Mouse (Mus musculus): ENCODE data around the gene Zc2hc1b.
A peak's percentile ranks its signal among the peaks of the same experiment; 100 is the strongest.

Gene Zc2hc1b

GRCm38 (mm10) chr10:13177973-13178624 is at the start of gene Zc2hc1b:
Zc2hc1b (minus strand) TSS chr10:13178023.
- no peak for DNase-seq

- DNase-seq = no peak
These were observed 47.7 kb upstream of the Zc2hc1b start for GRCm38 (mm10) chr10:13225377-13226063.

- DNase-seq = no peak
These were observed 44.3 kb upstream of the Zc2hc1b start for GRCm38 (mm10) chr10:13222135-13222534.

DNA sequence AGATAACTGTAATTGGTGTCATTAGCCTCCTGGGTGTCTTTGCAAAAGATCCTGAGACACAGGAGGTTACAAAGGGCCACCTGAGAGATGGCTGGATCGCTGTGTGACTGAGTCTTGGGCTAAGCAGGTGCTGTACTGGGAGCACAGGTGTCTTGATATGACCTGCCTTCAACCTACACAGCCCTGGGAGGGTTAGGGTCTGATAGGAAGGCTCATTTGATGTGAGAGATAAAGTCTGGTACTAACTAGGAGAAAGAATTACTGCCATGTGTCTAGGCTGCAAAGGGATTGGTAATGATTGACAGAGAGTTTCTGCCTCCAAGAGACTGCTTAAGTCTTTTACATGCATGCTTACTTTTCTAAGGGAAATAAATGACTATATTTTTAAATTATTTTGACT is 42.2 kb upstream of the Zc2hc1b start:
- no peak for DNase-seq

- no peak for DNase-seq
These were observed 36.1 kb upstream of the Zc2hc1b start for GRCm38 (mm10) chr10:13213956-13214355.

GRCm38 (mm10) chr10:13212829-13213228 is 35.0 kb upstream of the Zc2hc1b start:
- no peak for DNase-seq

DNA sequence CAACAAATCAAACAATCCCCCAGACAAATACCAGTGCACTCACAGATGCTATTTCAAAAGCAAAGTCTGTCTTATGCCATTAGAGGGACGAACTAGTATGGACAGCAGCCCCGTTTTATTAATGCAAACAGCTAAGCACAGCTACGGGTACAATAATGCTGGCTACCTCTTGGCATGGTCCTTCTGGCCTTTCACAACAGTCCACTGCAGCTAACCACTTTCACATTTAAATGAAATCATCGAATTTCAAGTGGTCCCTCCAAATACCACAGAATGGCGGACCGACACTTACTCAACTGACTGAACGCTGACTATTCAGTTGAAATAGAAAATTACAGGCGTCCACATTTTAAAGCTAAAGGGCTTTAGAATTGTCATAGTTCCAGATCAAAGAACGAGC is 34.5 kb upstream of the Zc2hc1b start:
- DNase-seq = no peak

- no peak for DNase-seq
These were observed 32.3 kb upstream of the Zc2hc1b start for GRCm38 (mm10) chr10:13209930-13210637.

DNA sequence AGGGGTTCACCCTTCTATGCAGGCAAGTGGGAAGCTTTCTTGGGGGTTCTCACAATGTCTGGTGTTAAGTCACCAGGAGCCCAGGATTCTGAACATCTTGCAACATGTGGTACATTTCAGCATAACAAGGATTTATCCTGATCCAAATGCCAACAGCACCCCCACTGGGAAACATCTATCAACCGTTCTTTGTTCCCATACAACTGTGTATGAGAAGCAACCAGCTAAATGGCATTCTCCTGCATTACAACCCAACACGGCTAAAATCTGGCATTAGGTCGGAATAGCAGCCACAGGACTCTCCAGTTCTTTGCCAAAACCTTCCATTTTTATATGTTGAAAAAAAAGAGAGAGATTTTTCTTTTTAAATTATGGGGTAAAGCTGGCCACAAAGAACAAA is 31.7 kb upstream of the Zc2hc1b start:
- no peak for DNase-seq

GRCm38 (mm10) chr10:13209061-13209460 is 31.2 kb upstream of the Zc2hc1b start:
- no peak for DNase-seq

GRCm38 (mm10) chr10:13201741-13202293 is 24.0 kb upstream of the Zc2hc1b start:
- no peak for DNase-seq

- no peak for DNase-seq
These were observed 23.0 kb upstream of the Zc2hc1b start for GRCm38 (mm10) chr10:13200862-13201261.

GRCm38 (mm10) chr10:13199234-13199633 is 21.4 kb upstream of the Zc2hc1b start:
- no peak for DNase-seq

- no peak for DNase-seq
These were observed 19.2 kb upstream of the Zc2hc1b start for GRCm38 (mm10) chr10:13196872-13197507.

DNA sequence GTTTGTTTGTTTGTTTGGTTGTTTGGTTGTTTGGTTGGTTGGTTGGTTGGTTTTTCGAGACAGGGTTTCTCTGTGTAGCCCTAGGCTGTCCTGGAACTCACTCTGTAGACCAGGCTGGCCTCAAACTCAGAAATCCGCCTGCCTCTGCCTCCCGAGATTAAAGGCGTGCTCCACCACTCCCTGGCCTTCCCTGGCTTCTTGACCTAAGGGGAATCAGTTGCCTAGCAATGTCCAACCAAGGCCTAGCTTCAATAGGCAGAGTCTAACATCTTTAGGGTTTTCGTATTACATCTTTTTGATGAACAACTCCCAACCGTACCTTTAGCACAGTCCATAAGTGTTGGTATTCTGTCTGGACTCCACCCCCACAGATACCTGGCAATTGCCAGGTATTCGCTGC is 15.7 kb upstream of the Zc2hc1b start:
- DNase-seq = peak; percentile 26

GRCm38 (mm10) chr10:13192731-13193351 is 15.0 kb upstream of the Zc2hc1b start, which contains the start of gene Ltv1:
Ltv1 (minus strand) TSS chr10:13193168.
- peak; percentile 97 for DNase-seq

GRCm38 (mm10) chr10:13189881-13190280 is 12.1 kb upstream of the Zc2hc1b start:
- no peak for DNase-seq

DNA sequence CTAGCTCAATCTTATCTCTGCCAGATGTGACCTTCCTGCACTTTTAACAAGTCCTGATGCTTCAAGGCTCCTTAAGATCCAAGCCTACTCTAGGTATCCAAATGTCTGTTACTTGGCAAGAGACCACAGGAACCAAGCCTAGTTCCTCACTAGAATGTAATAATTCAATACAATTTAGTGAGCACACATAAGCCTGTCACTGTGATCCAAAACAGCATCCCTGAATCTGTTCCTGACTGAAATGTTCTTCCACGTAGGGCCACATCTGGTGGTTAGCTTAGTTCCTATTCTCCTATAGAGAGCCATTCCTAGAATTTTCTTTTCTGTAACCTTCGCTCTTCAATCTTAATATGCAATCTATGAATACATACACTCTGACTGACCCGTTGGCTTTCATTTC is 8.9 kb upstream of the Zc2hc1b start:
- no peak for DNase-seq

- DNase-seq = no peak
These were observed 6.4 kb upstream of the Zc2hc1b start for GRCm38 (mm10) chr10:13184170-13184766.

- no peak for DNase-seq
These were observed 2.4 kb upstream of the Zc2hc1b start for GRCm38 (mm10) chr10:13180211-13180610.

GRCm38 (mm10) chr10:13175866-13176265 is 2.0 kb downstream of the Zc2hc1b start:
- no peak for DNase-seq

GRCm38 (mm10) chr10:13172798-13173221 is 5.0 kb downstream of the Zc2hc1b start:
- no peak for DNase-seq

Data from cerebellum, adult 9-11 months (tissue).